Mouse (Mus musculus) stomach, embryonic 14.5 days (tissue): ENCODE results near the gene Kcnip2. TPM values are rescaled to one million over a fixed set of nuclear protein-coding genes. Genes with fewer than 3 reads are reported as not detected.

ENCODE experiments used
- ATAC-seq: fragments of 200-750 bp; cut with Nextera tagmentation; 2 replicates; pipeline ENCODE4 v1.8.0; 2017; ENCODE audit warnings: low read depth, moderate TSS enrichment; ENCODE audit not compliant: insufficient number of reproducible peaks, insufficient read depth, low FRiP score
- H3K27ac ChIP-seq: fragments of 300-500 bp; sonication (generic); 2 replicates; pipeline ENCODE4 v1.5.1; 2014; ENCODE audit warnings: mild to moderate bottlenecking, low read length, moderate library complexity, mixed read lengths
- H3K27me3 ChIP-seq: fragments of 300-500 bp; sonication (generic); 2 replicates; pipeline ENCODE4 v1.6.1; 2014; ENCODE audit warnings: low read length, control low read depth, mixed read lengths; ENCODE audit not compliant: control insufficient read depth, insufficient read depth
- H3K36me3 ChIP-seq: fragments of 300-500 bp; sonication (generic); 2 replicates; pipeline ENCODE4 v1.6.1; 2014; ENCODE audit warnings: mild to moderate bottlenecking, control low read depth, low read length, moderate library complexity, mixed read lengths; ENCODE audit not compliant: control insufficient read depth, insufficient read depth
- H3K4me1 ChIP-seq: fragments of 300-500 bp; sonication (generic); 2 replicates; pipeline ENCODE4 v1.6.1; 2014; ENCODE audit warnings: low read length, control low read depth, mixed read lengths; ENCODE audit not compliant: control insufficient read depth, insufficient read depth
- H3K4me2 ChIP-seq: fragments of 300-500 bp; sonication (generic); replicated peaks from 2 replicates; pipeline ENCODE4 v1.6.1; 2014; ENCODE audit warnings: low read depth, low read length, control low read depth
- H3K4me3 ChIP-seq: fragments of 300-500 bp; sonication (generic); 2 replicates; pipeline ENCODE4 v1.5.1; 2014; ENCODE audit warnings: low read depth, low read length, control low read depth
- H3K9ac ChIP-seq: fragments of 300-500 bp; sonication (generic); replicated peaks from 2 replicates; pipeline ENCODE4 v1.6.1; 2014; ENCODE audit warnings: low read depth, mild to moderate bottlenecking, control low read depth, low read length, moderate library complexity, mixed read lengths
- H3K9me3 ChIP-seq: fragments of 300-500 bp; sonication (generic); 2 replicates; pipeline ENCODE4 v1.6.1; 2016; ENCODE audit warnings: low read depth, low read length, control low read depth; ENCODE audit not compliant: control insufficient read depth
- WGBS: fragments of 180-500 bp; shearing (Covaris S2); extraction: QIAGEN DNeasy Blood & Tissue Kit; methylation state at CpG from one replicate; pipeline ENCODE4 v1.1.7; 2014; 5-methylcytosine and 5-hydroxymethylcytosine counted together
- polyA plus RNA-seq: library from polyadenylated mRNA; unstranded; fragments of >200 nt; fragmentation: Nextera tagmentation; extraction: Ambion mirVana; gene quantifications from 2 replicates; pipeline ENCODE4 v1.2.1, GENCODE M21; 2014

The Kcnip2 gene
- polyA plus RNA-seq, 1 experiment from 2014 or later, result 1.8 TPM

DNA sequence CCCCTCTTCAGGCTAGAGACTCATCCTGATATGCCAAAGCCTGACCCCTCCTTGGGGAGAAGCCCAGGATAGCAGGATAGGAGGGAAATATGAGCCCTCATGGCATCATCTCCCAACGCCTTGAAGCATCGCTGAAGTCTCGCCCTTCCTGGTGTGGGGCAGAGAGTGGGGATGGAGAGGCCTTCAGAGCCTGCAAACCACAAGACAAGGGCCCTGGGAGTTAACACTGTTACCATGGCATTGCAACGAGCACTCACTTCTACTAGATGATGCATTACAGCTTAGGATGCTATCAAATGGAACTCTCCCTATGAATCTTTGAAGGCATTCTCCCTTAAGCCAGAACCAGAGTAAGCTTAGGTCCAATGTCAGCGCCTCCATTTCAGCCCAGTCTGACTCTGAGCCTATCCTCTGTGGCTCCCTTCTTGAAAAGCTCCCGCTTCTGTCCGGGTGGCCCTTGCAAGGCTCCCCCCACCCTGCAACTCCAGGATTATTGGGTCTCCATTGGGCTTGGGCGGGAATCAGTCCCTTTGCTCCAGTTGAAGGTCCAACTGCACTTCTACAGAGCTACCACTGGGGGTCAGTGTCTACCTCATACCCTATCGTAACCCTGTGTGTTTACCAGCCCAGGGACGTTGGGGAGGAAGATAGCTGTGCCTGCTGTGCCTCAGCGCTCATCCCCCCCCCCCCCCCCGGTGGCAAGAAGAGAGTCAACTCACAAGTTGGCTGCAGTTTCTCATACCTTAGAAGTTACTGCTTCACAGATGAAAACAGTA, 11.1 kb downstream of the Kcnip2 start:
- no peaks in the 10 kb centered on the region for H3K36me3 ChIP-seq
- 25% methylated on average over 12 of the region's 12 CpGs for WGBS
- 0 out of 2 replicates have a peak, but pooled peaks have one; percentile 61 for ATAC-seq
- H3K27me3 ChIP-seq, result no peaks in the 10 kb centered on the region
- no peak overlapping the region for H3K4me3 ChIP-seq
- no peak overlapping the region for H3K27ac ChIP-seq
- H3K9ac ChIP-seq, result no peak overlapping the region
- no peak overlapping the region for H3K4me2 ChIP-seq
- H3K4me1 ChIP-seq, result no peaks in the 10 kb centered on the region
- no peaks in the 10 kb centered on the region for H3K9me3 ChIP-seq

DNA sequence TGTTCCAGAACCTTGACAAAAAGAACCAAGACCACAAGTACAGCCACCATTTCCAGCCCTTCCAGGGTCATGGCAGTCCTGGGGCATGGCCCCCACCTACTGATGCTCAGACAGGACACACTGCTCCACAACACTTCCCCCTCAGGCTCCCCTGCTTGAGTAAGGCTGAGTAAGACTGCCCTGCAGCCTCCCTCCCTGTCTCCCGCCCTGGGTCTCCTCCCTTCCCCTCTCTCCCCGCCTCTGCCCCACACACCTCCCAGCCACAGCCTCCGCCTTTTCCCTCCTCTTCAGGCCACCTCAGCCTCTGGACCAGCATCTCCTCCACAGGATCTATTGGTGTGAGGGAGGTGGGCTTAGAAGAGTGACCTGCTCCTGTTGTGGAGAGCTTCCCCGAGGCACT, 12.5 kb downstream of the Kcnip2 start:
- no peak for ATAC-seq
- Histone ChIP-seq H3K9me3 (no peaks in the 10 kb centered on the region), H3K36me3 (no peaks in the 10 kb centered on the region), H3K27me3 (no peaks in the 10 kb centered on the region), H3K4me2 (no peak overlapping the region), H3K4me1 (no peaks in the 10 kb centered on the region), H3K27ac (no peak overlapping the region), H3K4me3 (no peak overlapping the region), H3K9ac (no peak overlapping the region)
- WGBS, result 11% methylated on average over 4 of the region's 4 CpGs

DNA sequence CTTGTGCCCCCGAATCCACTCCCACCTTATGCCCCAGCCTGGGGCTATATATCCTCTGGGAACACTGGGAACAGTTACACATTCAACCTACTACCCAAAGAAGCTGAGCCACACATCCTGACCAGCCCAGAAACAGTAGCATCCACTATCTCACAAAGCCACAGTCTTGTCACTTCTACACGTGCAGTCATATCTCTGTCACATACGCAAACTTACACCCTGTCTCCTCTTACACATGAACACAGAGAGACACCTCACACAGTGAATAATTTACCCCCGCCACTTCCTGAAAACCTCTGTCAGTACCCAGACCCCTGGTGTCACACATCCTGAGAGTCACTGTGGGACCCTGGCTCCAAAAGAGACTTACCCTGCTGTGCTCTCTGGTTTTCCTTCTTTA, 13.2 kb downstream of the Kcnip2 start:
- H3K27ac ChIP-seq, result no peak overlapping the region
- no peak overlapping the region for H3K4me2 ChIP-seq
- H3K4me1 ChIP-seq, result no peaks in the 10 kb centered on the region
- no peaks in the 10 kb centered on the region for H3K9me3 ChIP-seq
- ATAC-seq, result no peak
- no peaks in the 10 kb centered on the region for H3K36me3 ChIP-seq
- WGBS, result 68% methylated on average over 4 of the region's 4 CpGs
- H3K9ac ChIP-seq, result no peak overlapping the region
- H3K4me3 ChIP-seq, result no peak overlapping the region
- no peaks in the 10 kb centered on the region for H3K27me3 ChIP-seq

DNA sequence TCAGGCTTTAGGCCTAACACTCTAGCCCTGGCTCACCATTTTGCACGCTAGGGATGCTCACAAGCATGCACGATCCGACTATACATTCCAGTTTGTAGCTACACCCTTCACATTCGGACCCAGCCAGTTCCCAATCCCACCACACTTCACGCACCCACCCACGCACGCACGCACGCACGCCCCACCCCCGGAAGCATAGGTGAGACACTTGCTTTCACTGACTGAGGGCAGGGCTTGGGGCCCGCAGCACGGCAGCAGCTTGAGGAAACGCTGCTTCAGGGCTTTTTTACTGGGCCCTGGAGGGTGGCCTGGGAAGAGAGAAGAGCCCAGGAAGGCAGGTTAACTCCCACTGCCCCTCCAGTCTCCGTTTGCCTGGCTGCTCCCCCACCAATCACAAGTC, 19.0 kb downstream of the Kcnip2 start:
- no peak overlapping the region for H3K27ac ChIP-seq
- H3K4me2 ChIP-seq, result no peak overlapping the region

DNA sequence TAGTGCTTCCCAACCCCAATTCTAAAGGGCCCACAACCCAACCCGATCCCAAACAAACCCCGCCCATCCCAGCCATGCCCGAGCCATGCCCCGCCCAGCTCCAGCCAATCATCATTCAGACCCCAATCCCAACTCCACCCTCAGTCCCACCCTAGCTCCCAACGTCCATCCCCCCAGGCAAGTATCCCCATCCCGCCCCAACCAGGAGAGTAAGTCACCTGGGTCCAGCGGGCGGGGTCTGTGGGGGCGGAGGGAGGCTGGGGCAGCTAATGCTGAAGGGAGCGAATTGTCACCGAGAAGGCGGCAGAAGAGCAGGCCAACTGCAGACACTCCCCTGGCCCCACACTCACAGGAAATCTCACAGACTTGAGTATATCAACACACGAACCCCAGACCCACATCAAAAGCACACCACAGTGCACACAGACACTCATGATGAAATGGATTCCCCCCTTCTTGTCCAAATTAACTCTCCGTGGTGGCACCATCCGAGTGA, 19.8 kb downstream of the Kcnip2 start:
- H3K4me2 ChIP-seq, result peak overlapping the region; percentile 40
- peaks cover 6% of the 10 kb centered on the region; the same call in 1 of the 2 replicates for H3K4me1 ChIP-seq
- 0 out of 2 replicates have a peak overlapping the region, but pooled peaks have one; percentile 8 for H3K4me3 ChIP-seq
- no peak for ATAC-seq
- 10% methylated on average over 15 of the region's 15 CpGs for WGBS
- H3K9me3 ChIP-seq, result no peaks in the 10 kb centered on the region
- H3K36me3 ChIP-seq, result no peaks in the 10 kb centered on the region
- H3K27me3 ChIP-seq, result no peaks in the 10 kb centered on the region
- no peak overlapping the region for H3K9ac ChIP-seq
- no peak overlapping the region for H3K27ac ChIP-seq

More for the DNA sequence above, 19.0 kb downstream of the Kcnip2 start:
- H3K9me3 ChIP-seq, result no peaks in the 10 kb centered on the region
- no peak for ATAC-seq
- H3K36me3 ChIP-seq, result no peaks in the 10 kb centered on the region
- peaks cover 6% of the 10 kb centered on the region; the same call in 1 of the 2 replicates for H3K4me1 ChIP-seq
- no peak overlapping the region for H3K4me3 ChIP-seq
- H3K27me3 ChIP-seq, result no peaks in the 10 kb centered on the region
- no peak overlapping the region for H3K9ac ChIP-seq
- WGBS, result 75% methylated on average over 15 of the region's 15 CpGs

DNA sequence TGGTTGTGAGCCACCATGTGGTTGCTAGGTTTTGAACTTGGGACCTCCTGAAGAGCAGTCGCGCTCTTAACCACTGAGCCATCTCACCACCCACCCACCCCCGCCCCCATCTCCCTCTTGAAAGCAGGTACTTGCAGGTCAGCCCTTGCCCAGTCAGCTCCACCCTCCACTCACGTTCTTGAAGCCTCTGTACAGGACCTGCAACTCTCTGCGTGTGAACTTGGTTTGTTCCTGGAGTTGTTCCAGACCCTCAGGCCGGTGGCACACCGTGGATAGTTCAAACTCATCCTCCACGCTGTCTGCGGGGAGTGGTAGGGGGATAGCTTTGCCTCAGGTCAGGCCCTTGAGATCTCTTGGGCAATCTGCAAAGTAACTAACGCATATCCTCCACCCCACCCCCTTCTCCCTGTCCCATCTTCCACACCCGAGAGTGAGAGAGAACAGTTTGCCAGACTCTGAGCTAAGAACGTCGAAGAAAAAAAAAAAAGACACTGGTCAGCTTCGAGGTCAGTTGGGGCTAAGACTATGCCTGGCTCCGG, 20.4 kb downstream of the Kcnip2 start:
- H3K9me3 ChIP-seq, result no peaks in the 10 kb centered on the region
- peaks cover 6% of the 10 kb centered on the region; the same call in 1 of the 2 replicates for H3K4me1 ChIP-seq
- H3K4me2 ChIP-seq, result peak overlapping the region; percentile 40
- no peak overlapping the region for H3K27ac ChIP-seq
- no peak overlapping the region for H3K9ac ChIP-seq
- H3K4me3 ChIP-seq, result 0 out of 2 replicates have a peak overlapping the region, but pooled peaks have one; percentile 8
- ATAC-seq, result no peak
- 32% methylated on average over 15 of the region's 15 CpGs for WGBS
- H3K27me3 ChIP-seq, result no peaks in the 10 kb centered on the region
- no peaks in the 10 kb centered on the region for H3K36me3 ChIP-seq

DNA sequence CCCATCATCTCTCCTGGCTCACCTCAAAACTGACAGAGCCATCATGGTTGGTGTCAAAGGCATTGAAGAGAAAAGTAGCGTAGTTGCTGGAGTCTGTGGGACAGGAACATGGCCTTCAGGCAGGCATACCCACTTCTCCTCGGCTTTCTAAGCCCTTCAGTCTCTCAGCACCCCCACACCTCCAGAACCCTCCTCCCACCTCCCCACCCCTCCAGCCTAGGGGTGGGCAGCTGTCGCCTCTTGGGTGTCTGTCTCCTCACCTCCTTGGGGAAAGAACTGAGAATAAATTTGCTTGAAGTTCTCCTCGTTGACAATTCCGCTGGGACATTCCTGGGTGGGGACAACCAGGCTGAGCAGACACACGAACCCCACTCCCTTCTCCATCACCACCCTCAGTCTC, 21.1 kb downstream of the Kcnip2 start:
- Histone ChIP-seq H3K27ac (no peak overlapping the region), H3K4me3 (no peak overlapping the region), H3K9me3 (no peaks in the 10 kb centered on the region), H3K27me3 (no peaks in the 10 kb centered on the region), H3K4me2 (no peak overlapping the region), H3K36me3 (no peaks in the 10 kb centered on the region), H3K9ac (no peak overlapping the region), H3K4me1 (peaks cover 6% of the 10 kb centered on the region; the same call in 1 of the 2 replicates)
- ATAC-seq, result no peak
- WGBS, result 63% methylated on average over 6 of the region's 6 CpGs

DNA sequence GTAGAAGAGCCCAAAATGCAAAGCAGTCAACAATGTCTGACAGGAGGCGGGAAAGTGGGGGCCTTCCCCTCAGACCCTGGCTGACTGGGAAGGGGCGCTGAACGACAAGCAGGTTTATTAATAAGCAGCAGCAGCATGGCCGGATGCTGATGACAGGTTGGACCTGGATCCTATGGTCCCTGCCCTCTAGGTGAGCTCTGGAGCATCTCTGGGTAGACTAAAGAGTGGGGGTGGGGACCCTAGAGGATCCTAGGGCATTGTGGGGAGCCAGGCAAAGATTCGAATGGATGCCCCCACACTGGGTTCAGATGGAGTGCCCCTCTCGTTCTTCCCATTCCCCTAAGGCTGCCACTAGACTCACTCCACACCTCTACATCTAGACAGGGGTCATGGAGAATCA, 23.5 kb downstream of the Kcnip2 start:
- Histone ChIP-seq H3K9ac (no peak overlapping the region), H3K4me2 (no peak overlapping the region), H3K27me3 (no peaks in the 10 kb centered on the region), H3K4me3 (no peak overlapping the region), H3K9me3 (no peaks in the 10 kb centered on the region), H3K27ac (no peak overlapping the region), H3K4me1 (peaks cover 6% of the 10 kb centered on the region; the same call in 1 of the 2 replicates), H3K36me3 (no peaks in the 10 kb centered on the region)
- no peak for ATAC-seq
- 89% methylated on average over 6 of the region's 6 CpGs for WGBS
